Mouse (Mus musculus) CH12.LX (cell line): ENCODE data around the gene Pilrb1.
A peak's percentile ranks its signal among the peaks of the same experiment; 100 is the strongest.

Source experiments
- CTCF ChIP-seq, 2 experiments: IDR thresholded peaks in 1 of 2; conservative IDR thresholded peaks in 1 of 2; 2 replicates each; pipeline ENCODE4 v1.5.1; 2011 to 2012; ENCODE audit warnings: low read depth in 2 of 2, low read length in 2 of 2, improper control_type of control experiment in 1 of 2, inconsistent platforms in 1 of 2, mild to moderate bottlenecking in 1 of 2, moderate library complexity in 1 of 2
- EP300 ChIP-seq: IDR thresholded peaks from 2 replicates; pipeline ENCODE4 v1.6.1; 2011; ENCODE audit warnings: low read length, improper control_type of control experiment
- JUND ChIP-seq: conservative IDR thresholded peaks from 2 replicates; pipeline ENCODE4 v1.6.1; 2011; ENCODE audit warnings: low read depth, low read length, improper control_type of control experiment
- KAT2A ChIP-seq: IDR thresholded peaks from 2 replicates; pipeline ENCODE4 v1.6.1; 2012; ENCODE audit warnings: low read length, improper control_type of control experiment, inconsistent platforms; ENCODE audit not compliant: insufficient replicate concordance
- MAX ChIP-seq: IDR thresholded peaks from 2 replicates; pipeline ENCODE4 v1.6.1; 2011; ENCODE audit warnings: low read length, improper control_type of control experiment
- MAZ ChIP-seq: IDR thresholded peaks from 2 replicates; pipeline ENCODE4 v1.6.1; 2012; ENCODE audit warnings: low read depth, mild to moderate bottlenecking, inconsistent platforms, low read length, improper control_type of control experiment, moderate library complexity
- POLR2AphosphoS2 ChIP-seq: IDR thresholded peaks from 2 replicates; pipeline ENCODE4 v1.6.1; 2011; ENCODE audit warnings: low read depth, low read length, improper control_type of control experiment
- RAD21 ChIP-seq: IDR thresholded peaks from 2 replicates; pipeline ENCODE4 v1.6.1; 2011; ENCODE audit warnings: low read depth, mild to moderate bottlenecking, low read length, improper control_type of control experiment, moderate library complexity
- SIN3A ChIP-seq: IDR thresholded peaks from 2 replicates; pipeline ENCODE4 v1.6.1; 2012; ENCODE audit warnings: low read length, improper control_type of control experiment, inconsistent platforms
- USF1 ChIP-seq: IDR thresholded peaks from 2 replicates; pipeline ENCODE4 v1.6.1; 2014; ENCODE audit warnings: low read depth, mild to moderate bottlenecking, inconsistent platforms, low read length, improper control_type of control experiment
- ZKSCAN1 ChIP-seq: IDR thresholded peaks from 2 replicates; pipeline ENCODE4 v1.6.1; 2012; ENCODE audit warnings: low read depth, inconsistent platforms, low read length, improper control_type of control experiment, borderline replicate concordance
- ZNF384 ChIP-seq: IDR thresholded peaks from 2 replicates; pipeline ENCODE4 v1.6.1; 2012; ENCODE audit warnings: low read depth, low read length, improper control_type of control experiment, inconsistent platforms

DNA sequence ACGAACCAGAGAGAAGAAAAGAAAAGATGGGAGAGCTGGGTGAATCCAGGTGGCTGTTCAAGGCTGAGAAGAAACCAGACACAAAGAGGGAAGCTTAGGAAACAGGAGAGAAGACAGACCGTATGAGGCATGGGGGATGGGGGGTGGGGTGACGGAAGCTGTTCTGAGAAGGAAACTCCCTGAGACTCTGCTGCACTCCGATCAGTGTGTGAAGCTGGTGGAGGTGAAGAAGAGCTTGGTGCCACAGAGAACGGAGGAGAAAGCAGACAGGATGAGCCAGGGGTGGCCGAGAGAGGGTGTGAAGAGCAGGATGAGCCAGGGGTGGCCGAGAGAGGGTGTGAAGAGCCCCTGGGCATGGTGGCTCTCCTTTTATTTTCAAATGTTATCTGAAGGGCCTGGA is 31.5 kb downstream of the Pilrb1 start:
- no peak for TF ChIP-seq CTCF (conservative IDR thresholded peaks at IDR 0.05 in 1 of 2, IDR thresholded peaks at IDR 0.05 in 1 of 2; ENCODE audit: low read depth in 2 of 2, low read length in 2 of 2)
- TF ChIP-seq EP300 = no peak
- no peak for TF ChIP-seq MAZ
- TF ChIP-seq ZKSCAN1 = no peak
- TF ChIP-seq USF1 = no peak
- no peak for TF ChIP-seq MAX
- TF ChIP-seq ZNF384 = no peak
- TF ChIP-seq SIN3A = 0 out of 2 replicates have a peak, but pooled peaks have one; percentile 21
- TF ChIP-seq KAT2A = no peak
- no peak for TF ChIP-seq JUND
- no peak for TF ChIP-seq POLR2AphosphoS2
- TF ChIP-seq RAD21 = no peak; the same call in 1 of the 2 replicates
